Mouse (Mus musculus): Measurements from ENCODE around the gene Dcst2.

The Dcst2 gene

DNA sequence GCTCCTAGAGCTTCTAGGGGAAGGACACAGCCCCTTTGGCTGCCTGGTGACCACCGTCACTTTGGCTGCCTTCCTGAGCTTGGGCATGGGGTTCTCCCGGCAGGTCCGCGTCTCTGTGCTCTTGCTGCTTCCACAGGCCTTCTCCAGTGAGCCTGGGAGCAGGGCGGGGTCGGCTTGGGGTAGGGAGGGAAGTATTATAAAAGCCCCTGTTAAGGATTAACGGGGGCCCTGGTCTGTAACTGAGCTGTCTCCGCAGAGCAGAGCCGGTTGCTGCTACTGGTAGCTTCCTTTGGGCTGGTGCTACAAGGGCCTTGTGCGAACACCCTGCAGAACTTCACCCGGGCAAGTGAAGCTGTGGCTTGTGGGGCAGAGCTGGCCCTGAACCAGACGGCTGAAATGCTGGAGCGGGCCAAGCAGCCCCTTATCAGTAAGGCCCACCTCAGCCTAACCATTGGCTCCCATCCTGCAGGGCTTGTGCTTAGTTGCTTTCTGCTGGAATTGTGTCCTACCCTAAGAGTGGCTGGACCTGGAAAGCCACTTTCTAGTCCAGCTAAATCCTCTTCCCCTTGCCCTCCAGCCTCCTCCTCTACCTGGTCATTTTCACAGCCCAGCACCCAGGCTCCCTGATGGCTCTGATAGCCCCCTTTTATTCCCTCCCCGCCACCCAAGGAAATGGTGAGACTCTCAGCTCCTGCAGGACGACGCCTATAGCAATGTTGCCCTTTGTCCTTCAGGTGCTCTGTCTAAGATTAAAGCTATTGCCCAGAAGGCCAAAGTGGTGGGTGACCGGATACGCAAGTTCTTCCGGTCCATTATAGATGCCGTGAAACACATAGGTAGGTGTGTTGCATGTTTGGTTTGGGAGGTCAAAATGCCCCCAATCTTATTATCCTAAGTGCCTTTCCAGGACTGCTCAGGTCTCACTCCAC, 4.0 kb downstream of the Dcst2 start:
- no peak for DNase-seq

DNA sequence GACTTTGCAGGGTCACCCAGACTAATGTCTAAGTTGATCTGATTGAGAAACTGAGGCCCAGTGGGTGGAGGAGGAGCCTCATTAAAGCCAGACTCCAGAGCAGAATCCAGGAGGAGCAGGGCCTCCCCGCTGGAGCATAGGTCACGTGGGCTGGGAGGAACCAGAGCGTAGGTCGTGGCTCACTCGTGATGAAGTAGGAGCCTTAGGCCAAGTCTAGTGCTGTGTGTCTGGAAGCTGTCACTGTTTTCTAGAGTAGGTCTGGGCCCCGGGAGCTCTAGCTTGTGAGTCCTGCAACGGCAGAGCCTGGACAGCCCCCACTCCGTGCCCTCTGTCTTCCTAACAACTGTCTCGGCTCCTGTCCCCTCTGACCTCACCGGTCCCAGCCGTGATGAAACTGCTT, 5.6 kb downstream of the Dcst2 start:
- DNase-seq = no peak

DNA sequence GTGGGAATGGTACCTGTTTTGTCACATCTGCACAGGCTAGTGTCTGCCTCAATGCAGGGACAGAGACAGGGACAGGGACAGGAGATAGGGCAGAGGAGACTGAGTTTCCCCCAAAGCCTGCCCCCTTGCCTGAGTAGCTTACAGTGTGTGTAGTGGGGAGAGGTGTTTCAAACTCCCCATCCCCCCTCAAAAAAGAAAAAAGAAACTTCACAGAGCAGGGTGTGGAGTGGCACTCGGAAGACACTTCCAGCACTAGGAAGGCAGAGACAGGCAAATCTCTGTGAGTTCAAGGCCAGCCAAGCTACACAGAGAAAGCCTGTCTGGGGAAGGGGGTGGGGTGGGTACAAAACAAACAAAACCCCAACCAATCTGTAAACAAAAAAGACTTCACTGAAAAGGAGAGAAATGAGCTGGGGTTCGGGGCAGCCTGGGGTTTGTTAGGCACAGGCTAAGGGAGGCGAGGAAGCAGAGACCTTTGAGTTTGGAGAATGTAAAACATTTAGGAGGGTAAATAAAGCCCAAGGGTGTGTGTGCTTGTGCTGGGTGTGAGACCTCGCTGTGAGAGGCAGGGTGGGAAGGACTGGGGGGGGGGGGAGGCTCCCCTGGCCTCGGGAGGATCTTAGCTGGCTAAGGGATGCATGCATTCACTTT, 11.9 kb downstream of the Dcst2 start:
- no peak for DNase-seq

DNA sequence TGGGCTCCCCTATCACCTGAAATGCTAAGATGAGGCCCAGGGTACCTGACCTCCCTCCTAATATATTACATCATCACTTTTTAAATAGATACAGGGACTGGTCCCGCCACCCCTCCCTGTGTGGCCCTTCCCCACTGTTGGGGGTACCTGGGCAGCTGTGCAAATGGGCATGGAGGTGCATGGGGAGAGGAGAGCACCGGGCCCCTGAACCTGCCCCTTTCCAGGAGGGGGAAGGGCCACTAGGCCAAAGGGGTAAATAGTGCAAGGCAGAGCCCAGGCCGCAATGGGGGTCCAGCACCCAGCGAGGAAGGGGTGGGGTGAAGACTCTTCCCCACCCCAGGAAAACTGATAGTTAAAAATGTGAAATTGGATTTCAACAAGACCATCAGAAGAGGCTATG, 16.1 kb downstream of the Dcst2 start:
- DNase-seq = no peak

DNA sequence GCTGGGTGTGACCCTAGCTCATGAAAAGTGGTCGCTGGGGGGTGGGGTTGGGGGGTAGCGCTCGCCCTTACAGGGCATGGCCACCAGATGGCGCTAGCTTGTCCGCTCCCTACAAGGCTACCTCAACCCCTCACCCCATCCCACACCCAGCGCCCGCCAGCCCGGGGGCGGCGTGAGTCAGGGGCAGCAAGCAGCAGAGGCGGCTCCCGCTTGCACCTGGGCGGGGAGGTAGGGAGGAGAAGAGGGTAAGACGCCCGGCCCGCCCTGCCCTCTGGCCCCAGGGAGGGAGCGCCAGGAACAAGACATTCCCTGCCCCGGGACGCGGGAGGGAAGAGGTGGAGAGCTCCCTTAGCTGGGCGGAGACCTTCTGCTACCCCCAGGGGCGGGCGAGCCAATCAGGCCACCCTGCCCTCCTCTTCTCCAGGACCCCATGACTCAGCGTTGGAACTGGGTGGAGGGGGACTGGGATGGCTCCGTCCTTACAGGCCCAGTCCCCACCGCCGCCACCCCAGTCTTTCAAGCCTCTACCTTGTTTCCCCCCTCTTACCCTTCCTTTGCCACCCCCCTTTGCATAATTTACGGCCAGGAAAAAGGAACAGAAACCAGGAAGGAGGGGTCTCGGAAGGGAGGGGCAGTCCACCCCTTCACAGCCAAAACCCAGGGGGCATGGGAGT, 16.8 kb downstream of the Dcst2 start:
- DNase-seq = no peak

DNA sequence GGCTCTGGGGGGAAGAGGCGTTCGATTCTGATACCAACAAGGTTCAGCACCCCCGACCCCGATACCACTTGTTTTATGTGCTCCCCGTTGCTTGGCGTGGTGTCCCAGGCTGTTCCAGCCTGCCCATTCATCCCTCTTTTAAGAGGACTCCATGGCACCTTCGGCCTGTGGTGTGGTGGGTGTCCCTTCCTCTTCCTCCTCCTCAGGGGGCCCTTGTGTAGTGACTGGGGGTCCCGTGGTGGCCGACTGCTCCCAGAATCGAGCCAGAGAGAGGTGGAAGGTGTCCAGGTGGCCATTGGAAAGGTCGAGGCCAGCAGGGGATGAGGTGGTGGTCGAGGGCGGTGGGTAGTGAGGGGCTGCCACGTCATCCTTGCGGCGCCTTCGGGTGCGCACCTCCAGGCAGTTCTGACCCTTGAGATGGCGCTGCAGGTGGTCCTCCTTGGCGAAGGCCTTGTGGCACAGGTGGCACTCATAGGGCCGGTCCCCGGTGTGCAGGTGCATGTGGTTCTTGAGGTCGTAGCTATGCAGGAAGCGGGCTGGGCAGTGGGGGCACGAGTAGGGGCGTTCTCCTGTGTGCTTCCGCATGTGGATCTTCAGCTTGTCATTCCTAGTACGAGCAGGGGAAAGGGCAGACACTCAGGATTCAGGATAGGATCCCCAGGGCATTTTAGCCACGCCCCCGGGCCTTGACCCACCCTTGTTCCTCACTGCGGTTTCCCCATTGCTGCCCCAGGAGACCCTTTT, 17.8 kb downstream of the Dcst2 start:
- no peak for DNase-seq

DNA sequence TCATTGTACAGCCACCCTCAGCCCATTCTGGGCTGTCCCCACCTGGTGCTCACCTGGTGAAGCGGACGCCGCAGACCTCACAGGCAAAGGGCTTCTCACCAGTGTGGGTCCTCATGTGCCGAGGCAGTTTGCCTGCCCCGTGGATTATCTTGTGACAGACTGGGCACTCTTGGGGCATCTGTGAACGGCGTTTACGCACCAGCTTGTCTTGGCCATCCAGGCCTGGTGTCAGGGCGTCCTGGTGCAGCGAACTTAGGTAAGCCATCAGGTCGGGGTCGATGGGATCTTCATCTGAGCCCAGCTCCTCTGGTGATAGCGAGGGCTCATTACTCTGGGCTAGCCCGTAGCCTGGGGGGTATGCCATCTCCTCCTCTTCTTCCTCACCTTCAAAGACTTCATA, 18.5 kb downstream of the Dcst2 start:
- DNase-seq = no peak

DNA sequence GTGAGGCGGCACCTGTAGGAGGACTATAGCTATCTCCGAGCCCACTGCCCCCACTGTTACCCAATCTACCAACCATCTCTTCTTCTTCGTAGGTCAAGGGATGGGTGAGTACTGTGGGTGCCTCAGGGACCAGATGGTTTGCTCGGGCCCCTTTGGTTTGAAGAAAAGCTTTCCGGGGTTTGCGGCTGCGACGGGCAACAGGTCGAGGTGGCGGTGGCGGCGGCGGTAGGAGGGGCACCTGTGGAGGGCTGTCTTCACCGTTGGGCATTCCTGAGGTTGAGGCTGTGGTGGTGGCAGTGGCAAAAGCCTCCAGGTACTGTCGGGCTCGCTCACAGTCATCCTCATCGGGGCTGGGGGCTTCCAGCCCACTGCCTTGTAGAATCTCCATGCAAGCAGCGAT, 18.9 kb downstream of the Dcst2 start:
- DNase-seq = no peak

DNA sequence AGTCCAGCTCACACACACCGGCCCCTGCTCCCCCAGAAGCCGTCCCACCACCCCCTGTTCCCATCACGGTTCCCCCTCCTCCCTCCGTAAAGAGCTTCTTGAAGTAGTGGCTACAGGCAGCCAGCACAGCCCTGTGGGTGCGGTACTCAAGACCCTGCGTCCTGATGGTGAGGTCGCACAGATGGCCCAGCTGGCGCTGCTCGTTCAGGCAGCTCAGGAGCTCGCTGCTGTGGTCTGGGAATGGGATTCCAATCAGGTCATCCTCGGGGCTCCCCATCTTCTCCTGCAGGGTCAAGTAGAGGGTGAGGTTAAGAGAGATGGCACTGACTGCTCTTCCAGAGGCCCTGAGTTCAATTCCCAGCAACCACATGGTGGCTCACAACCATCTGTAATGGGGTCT, 19.5 kb downstream of the Dcst2 start:
- no peak for DNase-seq

DNA sequence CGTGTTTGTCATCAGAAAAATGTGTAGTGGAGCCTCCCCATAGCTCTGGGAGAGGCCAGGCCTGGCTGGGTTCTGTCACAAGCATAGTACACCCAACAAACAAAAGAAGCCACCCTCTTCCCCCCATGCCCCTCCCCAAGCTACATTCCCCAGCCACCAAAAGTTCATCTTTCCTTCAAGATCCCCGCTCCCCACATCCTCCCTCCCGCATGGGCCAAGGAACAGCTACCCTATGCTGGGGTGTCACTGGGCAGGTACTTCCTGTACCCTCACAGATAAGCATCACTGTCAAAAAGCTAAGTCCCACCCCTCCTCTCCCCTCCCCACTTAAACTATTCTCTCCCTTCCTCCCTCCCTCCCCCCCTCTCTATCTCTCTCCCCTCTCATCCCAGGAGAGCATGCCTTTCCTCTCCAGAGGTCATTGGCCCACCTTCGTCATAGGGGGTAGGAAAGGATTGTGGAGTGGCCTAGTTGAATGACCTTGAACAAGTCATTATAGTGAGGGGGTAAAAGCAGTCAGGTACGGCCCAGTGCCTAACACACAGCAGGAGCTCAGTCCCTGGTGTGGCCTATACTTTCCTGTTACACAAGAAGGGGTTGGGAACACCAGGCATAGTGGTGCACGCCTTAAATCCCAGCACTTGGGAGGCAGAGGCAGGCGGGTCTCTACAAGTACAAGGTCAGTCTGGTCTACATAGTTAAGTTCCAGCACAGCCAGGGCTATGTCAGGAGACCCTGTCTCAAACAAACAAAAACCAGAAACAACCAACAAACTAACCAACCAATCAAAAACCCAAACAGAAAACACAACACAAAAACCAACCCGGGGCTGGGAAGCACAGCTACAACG, 20.5 kb downstream of the Dcst2 start:
- DNase-seq = no peak

DNA sequence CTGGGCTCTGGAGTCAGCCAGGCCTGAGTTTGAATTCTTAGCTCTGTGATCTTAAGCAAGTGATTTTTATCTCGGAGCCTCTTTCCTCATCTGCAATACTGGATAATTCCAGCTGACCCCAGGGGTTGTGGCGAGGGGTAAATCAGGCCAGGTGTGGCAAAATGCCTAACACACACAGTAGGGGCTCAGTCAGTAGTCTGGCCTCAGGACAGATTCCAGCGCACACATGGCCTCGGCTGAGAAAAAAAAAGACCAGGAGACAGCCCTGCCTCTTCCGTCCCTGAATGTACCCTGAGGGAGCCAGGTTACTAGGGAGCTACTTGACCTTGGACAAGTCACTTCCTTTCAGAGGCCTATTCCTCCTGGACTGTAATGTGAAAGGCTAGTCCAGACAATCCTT, 21.2 kb downstream of the Dcst2 start:
- DNase-seq = no peak

DNA sequence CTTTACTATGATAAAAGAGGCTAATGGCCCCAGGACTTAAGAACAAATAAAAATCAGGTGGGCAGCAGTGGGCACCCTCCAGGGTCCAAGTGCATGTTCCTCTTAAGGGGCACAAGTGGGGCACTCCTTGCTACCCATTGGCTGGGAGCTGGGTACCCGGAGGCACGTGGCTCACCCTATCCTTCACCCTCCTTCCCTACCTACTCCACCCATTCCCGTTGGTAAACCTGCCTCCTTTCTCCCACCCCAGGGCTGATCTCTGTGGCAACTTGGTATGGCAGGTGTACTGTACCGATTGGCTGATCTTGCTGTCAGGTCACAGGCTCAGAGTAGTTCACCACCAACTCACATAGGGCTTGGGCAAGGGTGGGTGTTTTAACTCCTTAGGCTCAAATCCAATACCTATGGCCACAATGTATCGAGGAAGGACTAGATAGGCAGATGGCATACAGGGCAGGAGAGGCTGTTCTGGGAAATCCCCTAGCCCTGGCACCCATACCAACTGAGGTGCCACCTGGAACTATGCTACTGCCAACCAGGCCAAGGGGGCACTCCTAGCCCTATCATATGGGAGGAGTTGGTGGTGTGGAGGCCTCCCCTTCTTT, 22.0 kb downstream of the Dcst2 start:
- no peak for DNase-seq

DNA sequence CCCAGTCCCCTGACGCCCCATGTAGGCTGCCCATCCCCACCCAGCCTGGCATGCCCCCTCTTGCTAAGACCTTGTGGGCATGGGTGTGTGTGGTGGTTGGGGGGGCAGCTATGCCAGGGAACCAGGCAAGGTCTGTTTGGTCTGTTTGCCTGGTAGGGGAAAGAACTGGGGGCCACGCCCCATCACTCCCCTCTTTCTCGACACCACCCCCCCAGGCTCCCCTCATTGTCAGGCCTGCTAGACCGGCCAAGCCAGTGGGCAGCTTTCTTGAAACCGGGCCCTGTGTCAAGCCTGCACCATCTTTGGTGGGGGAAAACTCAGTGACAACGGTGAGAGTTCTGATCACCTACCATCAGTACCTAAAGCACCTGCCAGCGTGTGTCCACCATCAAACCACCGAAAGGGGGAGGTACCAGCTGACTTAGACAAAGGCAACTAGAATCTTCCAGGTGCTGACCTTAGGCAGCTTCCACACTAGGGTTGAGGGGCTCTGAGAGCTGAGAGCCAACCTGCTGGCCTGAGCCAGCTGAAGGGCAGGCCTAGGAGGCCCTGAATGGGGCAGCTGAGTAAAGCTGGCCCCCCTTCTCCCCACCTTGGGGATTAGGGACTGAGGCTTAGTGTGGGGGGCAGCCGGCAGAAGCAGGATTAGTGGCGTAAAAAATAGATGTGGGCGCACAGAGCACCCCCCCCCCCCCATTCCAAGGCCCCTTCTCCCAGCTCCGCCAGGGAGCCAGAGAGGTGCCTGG, 22.7 kb downstream of the Dcst2 start:
- no peak for DNase-seq

DNA sequence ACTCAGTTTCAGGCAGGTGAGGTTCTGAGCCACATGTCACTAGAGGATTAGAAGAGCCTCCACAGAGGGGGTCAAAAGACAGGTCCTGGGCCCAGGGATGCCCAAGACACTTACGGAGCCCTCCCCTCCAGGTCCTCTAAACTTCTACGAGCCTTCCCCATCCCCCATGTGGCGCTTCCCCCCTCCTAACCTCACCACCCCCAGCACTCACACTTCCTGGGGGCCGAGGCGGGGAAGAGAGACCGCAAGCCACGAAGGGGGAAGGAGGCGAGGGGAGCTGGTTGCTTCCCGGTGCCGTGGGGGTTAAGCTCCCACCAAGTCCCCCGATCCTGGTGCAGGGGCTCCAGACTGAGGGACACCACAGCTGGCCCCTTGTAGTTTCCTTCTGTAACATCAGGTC, 23.7 kb downstream of the Dcst2 start:
- DNase-seq = no peak

DNA sequence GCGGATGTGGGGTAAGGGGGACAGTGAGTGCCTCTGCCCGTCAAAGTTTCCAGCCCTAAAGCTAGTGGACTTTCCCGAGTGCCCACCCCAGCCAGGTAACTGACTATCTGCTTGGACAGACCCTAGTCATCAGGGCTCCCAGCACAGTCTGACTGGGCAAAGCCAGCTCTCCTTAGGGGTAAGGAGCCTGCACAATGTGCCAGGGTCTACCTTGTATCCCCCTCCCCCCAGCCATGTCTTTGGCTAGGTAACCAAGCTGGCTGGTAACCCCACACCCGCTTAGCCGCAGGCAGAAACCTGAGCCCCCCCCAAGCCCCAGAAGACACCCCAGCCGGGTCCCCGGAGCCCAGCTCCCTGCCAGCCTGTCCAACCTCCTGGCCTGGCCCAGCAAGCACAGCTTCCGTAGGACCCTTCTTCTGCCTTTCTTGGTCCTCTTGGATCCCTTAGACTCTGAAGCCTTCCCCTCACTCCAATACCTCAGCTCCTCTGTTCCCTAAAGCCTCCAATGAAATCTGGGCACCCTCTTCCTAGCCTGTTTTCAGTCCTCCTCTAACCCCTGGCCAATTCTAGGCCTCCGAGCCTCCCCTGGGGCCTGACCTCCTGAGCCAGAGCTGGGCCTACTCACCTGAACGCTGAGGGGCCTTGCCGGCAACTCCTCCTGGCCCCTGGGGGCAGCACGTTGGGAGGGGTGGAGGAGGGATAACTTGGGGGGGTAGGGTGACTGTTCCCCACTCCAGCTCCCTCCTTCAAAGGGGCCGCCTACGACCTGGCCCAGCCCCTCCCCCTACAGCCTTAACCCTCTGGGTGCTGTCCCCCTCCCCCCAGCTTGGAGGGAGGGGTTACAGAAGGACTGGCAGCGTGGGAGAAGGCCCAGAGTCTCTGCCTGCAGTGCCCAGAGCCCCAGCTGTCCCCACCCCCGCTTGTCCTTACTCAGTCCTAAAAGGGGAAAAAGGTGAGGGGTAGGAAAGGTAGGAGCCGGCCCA, 25.0 kb downstream of the Dcst2 start:
- no peak for DNase-seq

DNA sequence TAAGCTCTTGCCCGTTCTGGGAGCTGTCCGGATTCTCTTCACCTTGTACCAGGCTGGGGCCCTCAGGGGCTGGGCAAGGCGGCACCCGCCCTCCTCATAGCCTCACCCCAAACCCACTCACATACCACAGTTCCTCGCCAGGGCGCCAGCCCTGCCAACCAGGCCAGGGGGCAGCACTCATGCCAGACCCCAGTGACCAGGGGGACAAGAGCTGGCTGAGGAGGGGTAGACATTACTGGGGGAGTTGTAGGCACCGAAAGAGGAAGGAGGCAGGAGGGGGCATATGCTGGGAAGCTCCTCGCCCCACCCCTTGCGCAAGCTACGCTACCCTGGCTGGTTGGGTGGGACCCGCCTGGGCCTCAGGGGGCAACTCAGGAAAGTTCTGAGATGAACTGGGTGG, 25.9 kb downstream of the Dcst2 start:
- DNase-seq = no peak

DNA sequence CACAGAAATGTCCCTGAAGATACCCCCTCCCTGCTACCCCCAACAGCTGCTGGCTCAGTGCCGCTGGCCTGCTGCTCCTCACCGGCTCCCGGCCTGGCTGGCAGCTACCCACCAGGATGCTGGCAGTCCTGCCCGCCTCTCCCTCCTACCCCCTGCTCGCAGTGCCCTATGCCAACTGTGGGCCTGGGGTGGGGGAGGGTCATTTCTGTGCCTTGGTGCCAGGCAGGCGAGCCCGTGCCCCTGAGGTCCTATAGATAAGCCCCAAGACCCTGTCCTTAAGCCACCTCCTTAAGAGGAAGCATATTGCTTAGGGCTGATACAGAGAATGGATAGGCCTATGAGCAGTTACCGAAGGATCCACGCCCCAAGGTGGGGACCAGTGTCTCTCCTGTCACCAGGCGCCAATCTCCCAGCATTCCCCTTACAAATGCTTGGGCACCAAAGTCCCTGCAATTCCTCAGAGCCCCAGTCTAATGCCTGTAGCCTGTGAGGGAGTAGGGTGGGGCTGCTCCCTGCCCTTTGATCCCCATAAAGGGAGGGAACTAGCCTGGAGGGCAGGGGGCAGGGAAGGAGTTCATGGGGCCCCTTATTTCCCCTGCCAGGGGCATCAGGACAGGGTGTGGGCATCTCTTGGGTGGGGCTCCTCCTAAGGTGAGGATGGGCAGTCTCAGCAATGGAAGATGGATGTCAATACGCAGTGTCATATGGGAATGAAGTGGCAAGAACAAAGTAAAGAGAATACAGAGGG, 26.5 kb downstream of the Dcst2 start:
- peak; percentile 69 for DNase-seq

DNA sequence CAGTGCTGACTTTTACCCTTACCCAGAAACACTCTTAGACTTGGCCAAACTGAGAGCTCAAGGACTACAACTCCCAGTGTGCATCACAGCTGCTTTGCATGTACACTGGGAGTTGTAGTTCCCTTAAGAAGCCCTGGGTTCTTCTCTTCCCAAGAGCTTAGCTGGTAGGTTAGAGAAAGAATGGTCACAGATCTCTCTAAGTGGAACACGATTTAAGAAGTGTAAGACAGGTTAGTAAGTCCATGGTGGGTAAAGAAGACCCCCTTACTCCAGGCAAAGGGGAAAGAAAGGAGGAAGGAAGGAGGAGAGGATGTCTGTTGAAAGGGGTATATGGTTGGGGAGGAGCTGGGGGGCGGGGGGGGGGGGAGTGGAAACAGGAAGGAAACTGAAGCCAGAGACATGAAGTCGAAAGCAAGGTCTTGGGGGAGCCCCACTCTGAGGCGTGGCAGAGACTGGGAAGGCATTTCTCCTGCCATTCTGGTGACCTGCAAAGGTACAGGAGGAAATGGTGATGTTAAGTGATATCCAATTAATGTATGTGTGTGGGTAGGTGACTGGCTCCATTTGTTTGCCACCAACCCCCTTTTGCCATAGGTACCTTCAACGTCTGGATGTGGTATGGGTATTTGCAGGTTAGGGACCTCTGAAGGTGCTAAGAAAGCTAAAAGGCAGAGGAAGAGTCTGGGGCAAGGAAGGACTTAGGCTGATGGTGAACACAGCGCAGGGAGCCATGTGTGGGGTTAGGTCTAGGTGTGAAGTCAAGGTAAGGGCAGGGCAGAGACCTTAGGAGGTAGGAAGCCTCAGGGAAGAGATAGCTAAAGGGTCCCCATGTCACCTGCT, 27.3 kb downstream of the Dcst2 start:
- DNase-seq = no peak
